Mouse (Mus musculus): ENCODE measurements around the gene Slc29a4. TPM values are rescaled to one million over a fixed set of nuclear protein-coding genes. Genes with fewer than 3 reads are reported as not detected.

The Slc29a4 gene
- polyA plus RNA-seq (2012): not detected in 2 replicates

GRCm38 (mm10) chr5:142692248-142692647, at the start of gene Slc29a4:
TSS of gene Slc29a4 (plus strand) at chr5:142692512.
- TF ChIP-seq GATA1 (IDR thresholded peaks at IDR 0.05; ENCODE audit: low read length): no peak

DNA sequence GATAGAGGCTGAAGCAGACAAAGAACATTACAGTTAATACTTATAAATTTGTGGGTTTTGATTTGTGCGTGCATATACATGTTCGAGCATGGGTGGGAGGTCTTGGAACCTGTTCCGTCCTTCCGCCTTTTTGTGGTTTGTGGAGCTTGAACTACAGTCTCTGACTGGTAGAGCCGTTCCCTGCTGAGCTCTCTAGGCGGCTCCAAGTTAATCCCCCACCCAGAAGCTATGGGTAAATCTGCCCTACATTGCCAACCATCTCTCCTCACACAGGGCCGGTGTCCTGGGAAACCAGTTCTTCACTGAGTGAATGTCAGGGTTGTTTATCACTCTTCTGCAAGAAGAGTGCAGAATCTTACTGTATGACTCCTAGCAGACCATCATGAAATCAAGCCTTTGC, 44.1 kb upstream of the Slc29a4 start:
- no peak for TF ChIP-seq GATA1 (IDR thresholded peaks at IDR 0.05; ENCODE audit: low read length)

- TF ChIP-seq GATA1 (IDR thresholded peaks at IDR 0.05; ENCODE audit: low read length): no peak
Observed at GRCm38 (mm10) chr5:142649460-142650050, 42.8 kb upstream of the Slc29a4 start.

DNA sequence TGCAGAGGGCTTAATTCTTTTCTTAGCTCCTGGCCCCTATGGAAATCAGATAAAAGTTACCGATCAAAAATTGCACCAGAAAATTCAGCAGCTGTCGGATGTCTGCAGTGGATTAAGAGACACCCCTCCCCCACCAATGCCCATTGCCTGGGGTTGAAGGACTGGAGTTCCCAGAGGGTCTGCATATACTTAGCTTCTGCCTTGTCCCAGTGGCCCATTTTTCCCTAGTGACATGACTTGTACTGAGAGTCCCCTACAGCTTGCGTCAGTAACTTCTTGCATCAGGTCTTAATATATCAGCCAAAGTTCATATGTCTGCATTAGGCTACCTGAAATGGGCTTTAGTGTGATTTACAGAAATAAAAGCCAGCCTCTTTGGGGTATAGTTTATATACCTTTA, 41.9 kb upstream of the Slc29a4 start:
- TF ChIP-seq GATA1 (IDR thresholded peaks at IDR 0.05; ENCODE audit: low read length): no peak

DNA sequence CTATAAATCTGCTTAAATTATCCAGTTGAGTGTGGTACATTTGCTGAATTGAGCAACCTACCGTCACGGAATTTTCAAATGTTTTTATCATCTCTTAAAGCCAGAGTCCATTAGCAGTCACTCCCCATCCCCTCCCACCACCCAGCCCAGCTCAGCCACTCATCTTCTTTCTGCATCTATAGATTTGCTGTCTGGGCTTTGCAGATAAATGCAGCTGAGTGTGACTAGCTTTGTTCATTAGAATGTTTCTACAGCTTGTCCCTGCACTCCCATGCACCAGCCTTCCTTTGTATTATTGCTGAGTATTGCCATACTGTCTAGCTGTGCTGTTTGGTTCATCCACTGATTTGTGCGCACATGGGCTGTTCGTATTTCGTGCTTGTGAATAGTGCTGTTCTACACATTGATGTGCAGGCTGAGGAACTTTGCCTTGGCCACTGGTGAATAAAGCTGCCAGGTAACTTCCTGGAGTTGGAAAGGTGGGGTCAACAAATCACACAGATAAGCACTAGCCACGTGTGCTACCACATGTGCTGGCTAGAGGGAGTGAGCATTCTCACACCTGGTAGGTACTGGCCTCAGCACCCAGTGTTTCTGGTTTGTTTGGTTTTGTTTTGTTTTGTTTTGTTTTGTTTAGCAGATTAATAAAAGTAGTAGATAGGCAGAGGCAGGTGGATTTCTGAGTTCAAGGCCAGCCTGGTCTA, 41.4 kb upstream of the Slc29a4 start:
- peak; percentile 60 for TF ChIP-seq GATA1 (IDR thresholded peaks at IDR 0.05; ENCODE audit: low read length)

DNA sequence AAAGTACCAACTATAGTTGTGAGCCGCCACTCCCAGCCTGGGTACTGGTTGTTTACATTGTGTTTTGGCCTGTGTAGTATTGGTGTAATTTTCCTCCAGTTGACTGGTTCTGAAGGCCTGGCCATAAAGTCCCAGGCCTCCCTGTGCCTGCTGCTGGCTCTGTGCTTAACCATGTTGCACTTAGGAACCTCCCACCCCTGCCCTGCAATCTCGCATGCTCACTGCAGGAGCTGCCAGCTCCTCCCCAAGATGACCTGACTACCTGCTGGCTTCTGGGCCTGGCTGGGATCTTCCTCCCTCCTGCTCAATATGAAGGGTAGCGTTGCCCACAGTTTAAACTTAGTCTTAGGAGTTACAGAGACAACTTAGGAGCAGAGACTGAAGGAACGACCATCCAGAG, 40.0 kb upstream of the Slc29a4 start:
- TF ChIP-seq GATA1 (IDR thresholded peaks at IDR 0.05; ENCODE audit: low read length): no peak

- no peak for TF ChIP-seq GATA1 (IDR thresholded peaks at IDR 0.05; ENCODE audit: low read length)
Observed at GRCm38 (mm10) chr5:142660656-142661434, 31.5 kb upstream of the Slc29a4 start.

GRCm38 (mm10) chr5:142667921-142668320, 24.4 kb upstream of the Slc29a4 start:
- no peak for TF ChIP-seq GATA1 (IDR thresholded peaks at IDR 0.05; ENCODE audit: low read length)

- no peak for TF ChIP-seq GATA1 (IDR thresholded peaks at IDR 0.05; ENCODE audit: low read length)
Observed at GRCm38 (mm10) chr5:142668556-142669263, 23.6 kb upstream of the Slc29a4 start.

DNA sequence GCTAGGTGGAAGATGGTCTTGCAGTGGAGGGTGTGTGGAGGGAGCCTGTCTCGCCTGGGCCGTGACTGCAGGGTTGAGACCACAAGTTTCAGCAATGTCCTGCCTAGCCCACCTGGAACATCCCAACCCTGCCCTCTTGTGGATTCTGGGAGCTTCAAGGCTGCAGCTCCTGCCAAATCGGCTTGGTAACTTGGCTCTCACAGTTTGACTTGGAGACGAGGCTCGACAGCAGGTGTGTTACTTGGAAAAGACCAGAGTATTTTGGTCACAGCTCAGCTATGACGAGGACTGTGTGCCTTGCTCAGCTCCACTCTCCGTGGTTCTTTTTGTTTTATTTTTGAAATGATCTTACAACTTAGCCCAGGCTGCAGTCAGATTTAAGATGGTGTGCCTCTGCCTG, 22.6 kb upstream of the Slc29a4 start:
- TF ChIP-seq GATA1 (IDR thresholded peaks at IDR 0.05; ENCODE audit: low read length): no peak

- TF ChIP-seq GATA1 (IDR thresholded peaks at IDR 0.05; ENCODE audit: low read length): no peak
Observed at GRCm38 (mm10) chr5:142673082-142673481, 19.2 kb upstream of the Slc29a4 start.

DNA sequence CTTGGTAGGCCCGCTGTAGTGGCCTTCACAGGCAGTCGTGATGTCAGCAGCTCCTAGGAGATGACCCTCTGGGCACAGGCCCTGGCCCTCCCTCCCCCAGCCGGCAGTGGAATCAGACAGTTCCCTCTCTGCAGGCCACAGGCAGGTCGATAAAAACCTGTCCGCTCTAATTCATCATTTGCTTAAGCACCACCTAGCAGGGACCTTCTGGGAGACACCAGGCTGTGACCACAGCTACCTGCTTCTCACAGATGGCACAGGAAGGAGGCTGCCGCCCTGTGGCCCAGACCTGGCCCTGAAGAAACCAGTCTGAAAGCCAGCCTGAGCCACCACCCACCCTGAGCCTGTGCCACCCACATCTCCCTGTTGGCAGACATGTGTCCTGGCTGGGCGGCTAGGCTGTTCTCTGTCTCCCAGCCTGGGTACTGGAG, 14.2 kb upstream of the Slc29a4 start:
- TF ChIP-seq GATA1 (IDR thresholded peaks at IDR 0.05; ENCODE audit: low read length): no peak

- no peak for TF ChIP-seq GATA1 (IDR thresholded peaks at IDR 0.05; ENCODE audit: low read length)
Observed at GRCm38 (mm10) chr5:142679065-142679464, 13.2 kb upstream of the Slc29a4 start.

DNA sequence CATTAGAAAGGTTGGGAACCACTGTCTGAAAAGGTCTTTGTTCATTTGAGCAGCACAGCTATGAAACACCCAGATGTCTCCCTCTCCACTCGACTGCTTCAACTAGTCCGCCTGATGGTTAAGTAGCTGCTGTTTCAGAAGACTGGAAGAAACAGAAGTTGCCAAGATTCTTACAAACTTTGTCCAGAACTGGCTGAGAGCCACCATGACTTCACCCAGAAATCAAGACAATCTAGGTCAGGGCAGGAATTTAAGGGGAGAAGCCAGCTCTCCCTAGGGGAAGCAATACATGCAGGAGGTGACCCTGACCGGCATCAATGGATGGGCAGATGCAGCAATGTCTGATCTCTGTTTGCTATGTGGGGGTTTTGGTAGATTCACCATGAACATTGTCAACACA, 10.4 kb upstream of the Slc29a4 start:
- TF ChIP-seq GATA1 (IDR thresholded peaks at IDR 0.05; ENCODE audit: low read length): no peak

- no peak for TF ChIP-seq GATA1 (IDR thresholded peaks at IDR 0.05; ENCODE audit: low read length)
Observed at GRCm38 (mm10) chr5:142682529-142682928, 9.8 kb upstream of the Slc29a4 start.

GRCm38 (mm10) chr5:142688866-142689265, 3.4 kb upstream of the Slc29a4 start:
- no peak for TF ChIP-seq GATA1 (IDR thresholded peaks at IDR 0.05; ENCODE audit: low read length)

Data from G1E-ER4 (cell line).